Mouse (Mus musculus): ENCODE measurements around the gene Mansc4. TPM values are rescaled to one million over a fixed set of nuclear protein-coding genes. Genes with fewer than 3 reads are reported as not detected.

Gene Mansc4
- polyA plus RNA-seq (2012): not detected in 2 replicates

GRCm38 (mm10) chr6:147086594-147087225 lies at the start of gene Mansc4:
Mansc4 (minus strand) TSS chr6:147087032.

GRCm38 (mm10) chr6:147091136-147092120 lies 4.6 kb upstream of the Mansc4 start, which contains the start of gene Klhl42:
Klhl42 (plus strand) TSS chr6:147091379.

GRCm38 (mm10) chr6:147042291-147043290 lies 44.2 kb downstream of the Mansc4 start, which contains the start of gene Mrps35:
Mrps35 (plus strand) TSS chr6:147042764.

GRCm38 (mm10) chr6:147032303-147032925 lies 54.4 kb downstream of the Mansc4 start, which contains the start of gene Rep15:
Rep15 (plus strand) TSS chr6:147032584.

Other genes with a start within 250 kb of the Mansc4 start
- gene Smco2, start 236.9 kb downstream of the Mansc4 start, polyA plus RNA-seq (2012): not detected in 2 replicates
- gene Ppfibp1, start 198.5 kb downstream of the Mansc4 start, polyA plus RNA-seq (2012): 1.9 and 2.0 TPM in 2 replicates
- not detected in 2 replicates for gene 1700034J05Rik, start 132.6 kb downstream of the Mansc4 start, polyA plus RNA-seq (2012)
- gene Rep15, start 54.4 kb downstream of the Mansc4 start, polyA plus RNA-seq (2012): 0.03 TPM in 1 of 2 replicates, not detected in the other
- gene Mrps35, start 44.3 kb downstream of the Mansc4 start, polyA plus RNA-seq (2012): 8.8 and 10.3 TPM in 2 replicates
- 3.0 and 4.5 TPM in 2 replicates for gene Klhl42, start 4.3 kb upstream of the Mansc4 start, polyA plus RNA-seq (2012)
- 0.12 TPM in 1 of 2 replicates, not detected in the other for gene Pthlh, start 177.2 kb upstream of the Mansc4 start, polyA plus RNA-seq (2012)